Mouse (Mus musculus): ENCODE results near the gene Akap9. TPM values are rescaled to one million over a fixed set of nuclear protein-coding genes. Genes with fewer than 3 reads are reported as not detected.

Akap9 gene
- polyA plus RNA-seq, 1 experiment from 2014 or later, result 137 TPM

DNA sequence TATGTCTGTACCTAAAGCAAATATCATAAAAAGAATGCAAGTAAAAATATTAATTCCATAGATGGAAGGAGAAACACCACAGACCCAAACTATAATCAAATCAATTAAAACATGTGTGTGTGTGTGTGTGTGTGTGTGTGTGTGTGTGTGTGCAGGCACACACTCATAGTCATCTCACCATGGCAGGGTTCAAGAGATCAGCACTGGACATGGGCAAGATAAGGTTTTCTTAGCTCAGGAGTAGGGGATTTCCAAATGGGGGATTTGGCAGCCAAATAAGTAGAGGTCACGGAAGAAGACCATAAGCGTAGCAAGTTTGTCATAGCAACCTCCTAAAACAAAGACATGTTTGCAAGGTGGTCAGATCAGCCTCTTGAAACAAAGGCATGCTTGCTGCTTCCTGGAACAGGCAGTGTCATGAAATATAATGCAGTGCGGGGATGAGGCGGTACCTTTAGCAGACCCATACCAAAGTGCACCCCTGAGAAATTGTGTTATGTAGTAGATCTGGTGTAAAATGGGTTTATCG, 184.8 kb downstream of the Akap9 start:
- H3K36me3 ChIP-seq (ENCODE audit: control insufficient read depth, insufficient read depth, low read length), result no peaks in the 10 kb centered on the region
- no peak for ATAC-seq (ENCODE audit: insufficient read depth, low FRiP score)
- no peak overlapping the region for H3K4me3 ChIP-seq (replicated peaks; ENCODE audit: low read length)
- no peak overlapping the region for H3K9ac ChIP-seq (ENCODE audit: low read length)
- no peaks in the 10 kb centered on the region for H3K27me3 ChIP-seq (ENCODE audit: control insufficient read depth, insufficient read depth, low read length)
- H3K9me3 ChIP-seq (replicated peaks; ENCODE audit: control insufficient read depth, low read length), result no peaks in the 10 kb centered on the region
- H3K4me2 ChIP-seq (ENCODE audit: low read depth, low read length), result no peak overlapping the region
- H3K27ac ChIP-seq (ENCODE audit: low read length), result no peak overlapping the region
- 92% methylated on average over 5 of the region's 5 CpGs for WGBS
- no peaks in the 10 kb centered on the region for H3K4me1 ChIP-seq (ENCODE audit: control insufficient read depth, insufficient read depth, low read length)

Other genes with a start within 250 kb of the Akap9 start
- 6.3 and 7.7 TPM in 2 replicates for gene Ankib1, start 125.1 kb upstream of the Akap9 start, polyA plus RNA-seq (2015; fragmentation: Nextera tagmentation; extraction: Ambion mirVana)
- 41.3 and 46.3 TPM in 2 replicates for gene Krit1, start 124.9 kb upstream of the Akap9 start, polyA plus RNA-seq (2015; fragmentation: Nextera tagmentation; extraction: Ambion mirVana)
- not detected in 2 replicates for gene Lrrd1, start 82.9 kb upstream of the Akap9 start, polyA plus RNA-seq (2015; fragmentation: Nextera tagmentation; extraction: Ambion mirVana)
- 8.9 and 9.1 TPM in 2 replicates for gene Mterf1a, start 34.1 kb upstream of the Akap9 start, polyA plus RNA-seq (2015; fragmentation: Nextera tagmentation; extraction: Ambion mirVana)
- gene Cyp51, start 176.7 kb downstream of the Akap9 start, polyA plus RNA-seq (2015; fragmentation: Nextera tagmentation; extraction: Ambion mirVana), result 87.3 and 95.2 TPM in 2 replicates